Mouse (Mus musculus) midbrain, embryonic 11.5 days (tissue): ENCODE results near the gene Camk2d. TPM values are rescaled to one million over a fixed set of nuclear protein-coding genes. Genes with fewer than 3 reads are reported as not detected.
A peak's percentile ranks its signal among the peaks of the same experiment; 100 is the strongest.

ENCODE experiments used
- ATAC-seq: fragments of 200-750 bp; cut with Nextera tagmentation; 2 replicates; pipeline ENCODE4 v1.8.0; 2017; ENCODE audit warnings: moderate TSS enrichment, moderate library complexity; ENCODE audit not compliant: low FRiP score
- DNase-seq: peaks from one replicate; pipeline ENCODE4 v3.0.0; 2015; ENCODE audit warnings: low spot score; ENCODE audit errors: missing footprints
- H3K27ac ChIP-seq: fragments of 300-500 bp; sonication (generic); 2 replicates; pipeline ENCODE4 v1.5.1; 2014; ENCODE audit warnings: low read depth, low read length
- H3K27me3 ChIP-seq: fragments of 300-500 bp; sonication (generic); 2 replicates; pipeline ENCODE4 v1.6.1; 2014; ENCODE audit warnings: mild to moderate bottlenecking, low read length, moderate library complexity, mixed read lengths; ENCODE audit not compliant: control insufficient read depth, insufficient read depth
- H3K36me3 ChIP-seq: fragments of 300-500 bp; sonication (generic); 2 replicates; pipeline ENCODE4 v1.6.1; 2014; ENCODE audit warnings: mild to moderate bottlenecking, low read length, moderate library complexity, mixed read lengths; ENCODE audit not compliant: control insufficient read depth, insufficient read depth
- H3K4me1 ChIP-seq: fragments of 300-500 bp; sonication (generic); 2 replicates; pipeline ENCODE4 v1.6.1; 2014; ENCODE audit warnings: low read length; ENCODE audit not compliant: control insufficient read depth, insufficient read depth
- H3K4me2 ChIP-seq: fragments of 300-500 bp; sonication (generic); 2 replicates; pipeline ENCODE4 v1.6.1; 2014; ENCODE audit warnings: mild to moderate bottlenecking, moderate library complexity
- H3K4me3 ChIP-seq: fragments of 300-500 bp; sonication (generic); 2 replicates; pipeline ENCODE4 v1.5.1; 2014; ENCODE audit warnings: low read depth, low read length
- H3K9ac ChIP-seq: fragments of 300-500 bp; sonication (generic); 2 replicates; pipeline ENCODE4 v1.6.1; 2014; ENCODE audit warnings: low read length
- H3K9me3 ChIP-seq: fragments of 300-500 bp; sonication (generic); 2 replicates; pipeline ENCODE4 v1.6.1; 2016; ENCODE audit warnings: low read length; ENCODE audit not compliant: control insufficient read depth
- WGBS: fragments of 180-500 bp; shearing (Covaris S2); extraction: QIAGEN DNeasy Blood & Tissue Kit; methylation state at CpG from one replicate; pipeline ENCODE4 v1.1.7; 2014; 5-methylcytosine and 5-hydroxymethylcytosine counted together
- polyA plus RNA-seq: library from polyadenylated mRNA; unstranded; fragments of >200 nt; fragmentation: Nextera tagmentation; extraction: Ambion mirVana; gene quantifications from 2 replicates; pipeline ENCODE4 v1.2.1, GENCODE M21; 2014

Camk2d gene
- polyA plus RNA-seq, 1 experiment from 2014 or later, result 13.5 TPM

DNA sequence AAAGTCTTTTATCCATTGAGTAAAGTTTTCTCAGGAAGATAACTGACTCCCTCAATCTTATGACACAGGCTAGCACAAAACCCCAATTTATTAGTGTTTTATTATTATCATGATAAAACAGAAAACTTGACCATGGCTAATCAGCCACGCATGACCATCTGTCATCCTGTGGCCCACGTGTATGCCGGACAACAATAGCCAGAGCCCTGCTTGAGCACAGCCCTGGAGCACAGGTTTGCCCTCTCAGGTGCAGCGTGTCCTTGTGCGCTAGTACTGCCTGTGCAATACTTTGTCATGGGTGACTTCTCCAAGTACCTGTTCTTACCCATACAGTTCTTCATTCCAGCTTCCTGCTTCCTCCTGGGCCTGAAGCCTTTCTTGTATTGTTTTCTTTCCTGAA is 134.3 kb downstream of the Camk2d start:
- H3K36me3 ChIP-seq, result no peaks in the 10 kb centered on the region
- ATAC-seq, result no peak

DNA sequence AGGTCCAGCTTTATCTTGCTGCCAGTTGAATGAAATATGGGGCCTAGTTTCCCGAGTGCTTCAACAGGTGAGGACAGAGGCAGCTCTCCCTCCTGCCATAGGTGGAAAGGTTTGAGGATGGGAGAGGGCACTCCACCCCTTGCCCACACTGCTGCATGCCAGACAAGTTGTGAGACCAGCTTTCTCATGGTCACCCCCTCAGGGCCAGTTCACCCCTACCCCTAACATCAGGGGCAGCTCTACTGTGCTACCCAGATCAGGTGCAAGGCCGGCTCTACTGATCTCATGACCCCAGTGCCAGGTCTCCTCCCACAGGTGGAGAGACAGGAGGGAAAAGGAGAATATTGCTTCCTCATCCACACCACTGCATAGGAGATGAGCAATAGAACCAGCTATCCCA is 136.2 kb downstream of the Camk2d start:
- H3K4me1 ChIP-seq, result no peaks in the 10 kb centered on the region
- H3K27ac ChIP-seq, result no peak overlapping the region
- H3K4me3 ChIP-seq, result no peak overlapping the region
- no peaks in the 10 kb centered on the region for H3K27me3 ChIP-seq
- no peaks in the 10 kb centered on the region for H3K9me3 ChIP-seq
- H3K36me3 ChIP-seq, result no peaks in the 10 kb centered on the region
- ATAC-seq (peak; percentile 14; the same call in 1 of the 2 replicates), DNase-seq (no peak)
- H3K4me2 ChIP-seq, result no peak overlapping the region
- no peak overlapping the region for H3K9ac ChIP-seq
- 97% methylated on average over 2 of the region's 2 CpGs for WGBS

More for the DNA sequence above, 134.3 kb downstream of the Camk2d start:
- no peak overlapping the region for H3K9ac ChIP-seq
- H3K9me3 ChIP-seq, result no peaks in the 10 kb centered on the region
- H3K4me2 ChIP-seq, result no peak overlapping the region
- H3K4me3 ChIP-seq, result no peak overlapping the region
- no peaks in the 10 kb centered on the region for H3K4me1 ChIP-seq
- DNase-seq, result no peak
- WGBS, result 93% methylated on average over 5 of the region's 5 CpGs
- no peaks in the 10 kb centered on the region for H3K27me3 ChIP-seq
- H3K27ac ChIP-seq, result no peak overlapping the region

DNA sequence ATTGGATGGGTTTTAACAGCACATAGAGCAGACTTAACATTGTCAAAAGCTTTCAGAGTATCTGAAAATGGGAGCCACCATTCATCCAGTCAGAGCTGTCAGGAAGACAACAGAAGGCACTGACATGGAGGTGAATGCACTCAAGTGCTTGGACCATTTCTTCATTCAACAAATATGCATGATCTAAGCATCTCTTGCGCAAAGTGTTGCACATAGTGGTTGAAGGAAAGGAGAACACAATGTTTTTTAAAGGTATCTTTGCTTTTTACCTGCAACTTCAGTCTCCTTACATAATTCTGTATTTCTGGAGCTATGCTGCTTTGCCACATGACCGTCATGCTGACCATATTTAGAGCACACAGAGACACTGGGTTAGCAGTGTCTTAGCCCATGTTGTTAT is 138.4 kb downstream of the Camk2d start:
- no peak for ATAC-seq
- Histone ChIP-seq H3K27me3 (no peaks in the 10 kb centered on the region), H3K4me3 (no peak overlapping the region), H3K36me3 (no peaks in the 10 kb centered on the region), H3K9me3 (no peaks in the 10 kb centered on the region), H3K4me2 (no peak overlapping the region), H3K27ac (no peak overlapping the region), H3K4me1 (no peaks in the 10 kb centered on the region), H3K9ac (no peak overlapping the region)
- no peak for DNase-seq
- 95% methylated on average over 2 of the region's 2 CpGs for WGBS

DNA sequence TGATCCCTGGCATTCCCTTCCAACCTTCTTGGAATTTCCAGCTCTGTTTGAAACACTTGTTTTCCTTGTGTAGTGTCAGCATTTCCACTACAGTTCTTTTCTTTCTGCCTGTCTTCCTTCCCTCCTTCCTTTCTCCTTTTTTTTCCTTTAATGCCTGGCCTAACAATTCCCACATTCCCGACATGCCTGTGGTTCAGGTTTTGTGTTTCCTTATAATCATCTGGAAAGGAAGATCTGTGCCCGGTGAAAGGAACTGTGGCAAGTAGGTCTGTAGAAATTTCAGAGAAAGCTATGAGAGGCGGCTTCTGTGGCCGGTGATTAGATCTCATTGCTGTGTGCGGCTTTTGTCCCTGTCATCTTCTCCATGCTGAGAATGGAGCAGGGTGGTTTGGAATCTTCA is 139.1 kb downstream of the Camk2d start:
- no peak overlapping the region for H3K27ac ChIP-seq
- no peaks in the 10 kb centered on the region for H3K27me3 ChIP-seq
- H3K4me2 ChIP-seq, result no peak overlapping the region
- H3K9ac ChIP-seq, result no peak overlapping the region
- no peaks in the 10 kb centered on the region for H3K36me3 ChIP-seq
- no peak for DNase-seq
- H3K4me1 ChIP-seq, result no peaks in the 10 kb centered on the region
- H3K4me3 ChIP-seq, result no peak overlapping the region
- 88% methylated on average over 5 of the region's 5 CpGs for WGBS
- no peak for ATAC-seq
- H3K9me3 ChIP-seq, result no peaks in the 10 kb centered on the region

DNA sequence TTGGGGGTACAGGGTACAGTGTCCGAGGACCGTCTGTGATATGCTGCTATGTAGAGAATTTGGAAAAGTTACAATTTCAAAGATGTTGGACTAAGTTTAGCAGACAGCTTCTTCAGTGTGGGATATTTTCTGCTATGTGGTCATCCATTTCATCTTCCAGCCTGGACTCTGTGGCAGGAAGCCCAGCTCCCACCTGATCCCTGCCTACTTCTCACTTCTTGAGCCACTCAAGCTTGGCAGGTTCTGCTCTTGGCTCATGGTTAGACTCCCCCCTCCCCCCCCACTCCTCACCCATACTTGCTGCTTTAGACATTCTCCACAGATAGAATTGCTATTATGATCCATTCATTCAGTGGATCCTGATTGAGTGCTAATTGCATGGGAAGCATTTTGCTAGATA is 141.0 kb downstream of the Camk2d start:
- H3K9ac ChIP-seq, result no peak overlapping the region
- H3K27me3 ChIP-seq, result no peaks in the 10 kb centered on the region
- WGBS, result 100% methylated on average over 2 of the region's 2 CpGs
- H3K4me3 ChIP-seq, result no peak overlapping the region
- no peaks in the 10 kb centered on the region for H3K36me3 ChIP-seq
- H3K4me1 ChIP-seq, result no peaks in the 10 kb centered on the region
- ATAC-seq (no peak), DNase-seq (no peak)
- no peaks in the 10 kb centered on the region for H3K9me3 ChIP-seq
- H3K27ac ChIP-seq, result no peak overlapping the region
- no peak overlapping the region for H3K4me2 ChIP-seq

DNA sequence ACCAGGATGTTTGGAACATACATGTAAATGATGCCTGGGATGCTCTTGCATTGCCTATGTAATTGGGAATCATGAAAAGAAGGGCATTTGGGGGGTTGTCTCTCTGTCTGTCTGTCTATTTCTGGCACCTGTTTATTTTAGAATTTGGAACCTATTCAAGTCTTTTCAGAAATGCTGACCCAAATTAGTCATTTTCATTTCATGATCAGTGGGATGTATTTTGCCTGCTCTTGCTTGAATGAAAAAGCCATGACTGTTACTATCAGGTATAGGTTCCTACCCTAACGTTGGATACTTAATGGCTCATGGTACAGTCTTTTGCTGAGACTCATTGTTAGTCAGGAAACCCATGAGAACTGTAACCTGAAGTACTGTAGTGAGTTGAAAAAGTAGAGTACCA is 144.0 kb downstream of the Camk2d start:
- 97% methylated on average over 1 of the region's 1 CpGs for WGBS

DNA sequence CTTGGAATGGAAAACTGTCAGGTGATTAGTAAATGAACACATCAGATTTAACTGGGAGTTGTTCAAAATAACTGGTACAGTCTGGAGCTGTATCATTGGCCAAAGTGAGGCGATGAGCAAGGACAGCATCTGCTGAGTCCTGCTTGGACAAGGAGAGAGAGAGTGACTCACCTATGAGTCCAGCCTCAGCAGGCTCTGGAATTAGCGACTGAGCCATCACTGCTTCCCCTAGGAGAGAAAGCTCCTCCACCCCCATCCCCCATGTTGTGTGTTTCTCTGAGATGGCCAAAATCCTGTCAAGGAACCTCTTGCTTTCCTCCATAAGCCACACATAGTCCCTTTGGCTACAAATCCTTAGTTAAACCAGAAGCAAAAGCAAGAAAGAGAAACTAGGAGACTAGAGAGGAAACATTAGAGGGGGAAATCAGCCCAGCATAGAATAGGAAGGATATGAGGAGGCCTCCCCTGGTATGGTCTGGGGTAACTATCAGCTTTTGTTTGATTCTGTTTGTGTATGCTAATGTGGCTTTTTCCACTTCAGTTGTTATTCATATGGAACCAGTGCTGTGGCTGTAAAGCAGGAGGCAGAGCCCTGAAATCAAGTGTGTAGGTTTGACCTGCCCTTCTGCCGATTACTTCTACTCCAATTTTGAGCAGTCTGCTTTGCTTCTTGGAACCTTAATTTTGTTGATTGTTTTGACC is 148.5 kb downstream of the Camk2d start:
- Histone ChIP-seq H3K4me1 (peaks cover 5% of the 10 kb centered on the region; the same call in 1 of the 2 replicates), H3K4me3 (no peak overlapping the region), H3K27me3 (no peaks in the 10 kb centered on the region), H3K9me3 (no peaks in the 10 kb centered on the region), H3K36me3 (no peaks in the 10 kb centered on the region), H3K9ac (no peak overlapping the region), H3K4me2 (no peak overlapping the region), H3K27ac (no peak overlapping the region)
- WGBS, result 58% methylated on average over 3 of the region's 3 CpGs
- DNase-seq (peak; percentile 87), ATAC-seq (peak; percentile 82)

More for the DNA sequence above, 144.0 kb downstream of the Camk2d start:
- Histone ChIP-seq H3K4me2 (no peak overlapping the region), H3K9ac (no peak overlapping the region), H3K4me3 (no peak overlapping the region), H3K4me1 (peaks cover 5% of the 10 kb centered on the region; the same call in 1 of the 2 replicates), H3K9me3 (no peaks in the 10 kb centered on the region), H3K27me3 (no peaks in the 10 kb centered on the region), H3K36me3 (no peaks in the 10 kb centered on the region), H3K27ac (no peak overlapping the region)
- DNase-seq, result no peak
- no peak for ATAC-seq

DNA sequence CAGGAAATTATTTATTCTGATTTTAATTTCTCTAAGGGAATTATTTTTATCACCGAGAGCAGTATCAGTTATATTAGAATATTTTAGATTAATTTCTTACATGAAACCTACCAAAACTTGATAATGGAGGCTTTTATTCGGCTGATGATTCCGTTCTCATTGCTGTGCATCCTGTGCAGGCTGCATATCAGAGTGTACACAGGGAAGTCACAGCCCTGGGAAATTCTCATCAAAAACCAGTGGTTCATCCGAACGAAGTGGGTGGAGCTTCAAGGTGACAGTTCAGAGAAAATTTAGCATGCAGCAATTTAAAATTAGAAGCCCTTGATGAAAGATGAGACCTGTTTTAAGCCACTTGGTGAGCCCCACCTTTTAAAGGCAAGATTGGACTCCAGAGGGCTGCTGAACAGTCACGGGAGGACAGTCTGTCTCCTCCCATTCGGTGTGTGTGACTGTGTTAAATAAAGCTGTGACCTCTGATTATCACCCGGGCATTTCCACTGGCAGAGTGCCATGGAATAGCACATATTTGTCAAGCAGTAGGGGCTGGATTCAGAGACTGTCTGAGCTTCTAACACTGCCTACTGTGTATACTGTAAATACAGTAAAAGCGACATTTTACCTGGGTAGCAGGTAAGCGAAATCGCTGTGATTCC is 150.2 kb downstream of the Camk2d start:
- Histone ChIP-seq H3K27ac (no peak overlapping the region), H3K36me3 (no peaks in the 10 kb centered on the region), H3K9me3 (no peaks in the 10 kb centered on the region), H3K9ac (no peak overlapping the region), H3K27me3 (no peaks in the 10 kb centered on the region), H3K4me2 (no peak overlapping the region), H3K4me1 (peaks cover 5% of the 10 kb centered on the region; the same call in 1 of the 2 replicates), H3K4me3 (no peak overlapping the region)
- DNase-seq, result peak; percentile 82
- 81% methylated on average over 11 of the region's 11 CpGs for WGBS
- ATAC-seq, result no peak

DNA sequence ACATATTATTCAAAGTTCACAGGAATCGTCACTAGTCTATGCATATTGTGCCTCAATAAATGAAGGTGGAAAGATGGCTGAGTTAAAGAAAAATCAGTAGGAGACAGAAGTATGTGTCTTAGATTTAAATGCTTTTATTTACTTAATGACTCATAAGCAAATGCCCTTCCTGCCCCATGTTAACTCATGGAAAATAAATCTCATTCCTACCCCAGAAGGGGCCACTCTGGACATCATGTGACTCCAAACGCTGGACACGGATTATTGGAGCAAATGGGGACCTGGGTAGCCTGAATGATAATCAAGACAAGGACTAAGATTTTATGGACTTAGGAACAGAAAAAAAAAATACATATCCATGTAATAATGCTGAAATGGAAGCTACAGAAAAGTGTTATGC is 151.5 kb downstream of the Camk2d start:
- H3K4me2 ChIP-seq, result no peak overlapping the region
- ATAC-seq, result no peak
- no peak overlapping the region for H3K27ac ChIP-seq
- no peaks in the 10 kb centered on the region for H3K9me3 ChIP-seq
- H3K27me3 ChIP-seq, result no peaks in the 10 kb centered on the region
- H3K36me3 ChIP-seq, result no peaks in the 10 kb centered on the region
- no peak overlapping the region for H3K4me3 ChIP-seq
- H3K9ac ChIP-seq, result no peak overlapping the region
- no peak for DNase-seq
- H3K4me1 ChIP-seq, result peaks cover 5% of the 10 kb centered on the region; the same call in 1 of the 2 replicates
- 94% methylated on average over 3 of the region's 3 CpGs for WGBS
